Mouse (Mus musculus): ENCODE data around the gene Sergef.

GRCm38 (mm10) chr7:46438537-46439141 is 201.0 kb downstream of the Sergef start:
- TF ChIP-seq CTCF (IDR thresholded peaks at IDR 0.05; ENCODE audit: low read depth): no peak
- no peak for TF ChIP-seq EP300 (IDR thresholded peaks at IDR 0.05; ENCODE audit: low read depth)
